Mouse (Mus musculus) midbrain, postnatal 0 days (tissue): ENCODE data around the gene Pin1rt1. TPM values are rescaled to one million over a fixed set of nuclear protein-coding genes. Genes with fewer than 3 reads are reported as not detected.

ENCODE experiments used
- ATAC-seq: fragments of 200-750 bp; cut with Nextera tagmentation; 2 replicates; pipeline ENCODE4 v1.8.0; 2017; ENCODE audit warnings: moderate number of reproducible peaks, mild to moderate bottlenecking, moderate TSS enrichment, moderate library complexity; ENCODE audit not compliant: low FRiP score
- DNase-seq: peaks from one replicate; pipeline ENCODE4 v3.0.0-alpha.2; 2015; ENCODE audit warnings: low spot score
- H3K27ac ChIP-seq: fragments of 300-500 bp; sonication (generic); 2 replicates; pipeline ENCODE4 v1.5.1; 2014; ENCODE audit warnings: low read depth, mild to moderate bottlenecking, low read length, mixed read lengths
- H3K27me3 ChIP-seq: fragments of 300-500 bp; sonication (generic); 2 replicates; pipeline ENCODE4 v1.6.1; 2014; ENCODE audit warnings: low read length, control low read depth, mixed read lengths; ENCODE audit not compliant: insufficient read depth
- H3K36me3 ChIP-seq: fragments of 300-500 bp; sonication (generic); 2 replicates; pipeline ENCODE4 v1.6.1; 2014; ENCODE audit warnings: low read length, control low read depth, mixed read lengths; ENCODE audit not compliant: insufficient read depth
- H3K4me1 ChIP-seq: fragments of 300-500 bp; sonication (generic); 2 replicates; pipeline ENCODE4 v1.6.1; 2014; ENCODE audit warnings: mild to moderate bottlenecking, control low read depth, antibody characterized with exemption, low read length, mixed read lengths; ENCODE audit not compliant: insufficient read depth
- H3K4me2 ChIP-seq: fragments of 300-500 bp; sonication (generic); 2 replicates; pipeline ENCODE4 v1.6.1; 2014; ENCODE audit warnings: low read depth, mild to moderate bottlenecking, low read length, mixed read lengths; ENCODE audit not compliant: poor library complexity, severe bottlenecking
- H3K4me3 ChIP-seq: fragments of 300-500 bp; sonication (generic); 2 replicates; pipeline ENCODE4 v1.5.1; 2014; ENCODE audit warnings: low read depth, mild to moderate bottlenecking, low read length, moderate library complexity
- H3K9ac ChIP-seq: fragments of 300-500 bp; sonication (generic); replicated peaks from 2 replicates; pipeline ENCODE4 v1.6.1; 2014; ENCODE audit warnings: mild to moderate bottlenecking, low read length, moderate library complexity, mixed read lengths; ENCODE audit not compliant: poor library complexity, severe bottlenecking
- H3K9me3 ChIP-seq: fragments of 300-500 bp; sonication (generic); 2 replicates; pipeline ENCODE4 v1.6.1; 2016; ENCODE audit warnings: low read length, control low read depth
- CTCF ChIP-seq: IDR thresholded peaks from 2 replicates; pipeline ENCODE4 v1.5.1; 2016; ENCODE audit warnings: antibody characterized with exemption, mild to moderate bottlenecking
- WGBS: fragments of 180-500 bp; shearing (Covaris S2); extraction: QIAGEN DNeasy Blood & Tissue Kit; methylation state at CpG from one replicate; pipeline ENCODE4 v1.1.7; 2014; 5-methylcytosine and 5-hydroxymethylcytosine counted together
- polyA plus RNA-seq: library from polyadenylated mRNA; unstranded; fragments of >200 nt; fragmentation: Nextera tagmentation; extraction: Ambion mirVana; gene quantifications from 2 replicates; pipeline ENCODE4 v1.2.1, GENCODE M21; 2015
- total RNA-seq: library from RNA; depleted of rRNA; stranded (reverse); fragments of >200 nt; gene quantifications from 2 replicates; pipeline ENCODE4 v1.2.3, GENCODE M21; 2014

Gene Pin1rt1
- total and polyA plus RNA-seq, 2 experiments from 2014 or later = not detected

- no peak for ATAC-seq
Observed at GRCm38 (mm10) chr2:104722021-104722420, 5.8 kb upstream of the Pin1rt1 start.

DNA sequence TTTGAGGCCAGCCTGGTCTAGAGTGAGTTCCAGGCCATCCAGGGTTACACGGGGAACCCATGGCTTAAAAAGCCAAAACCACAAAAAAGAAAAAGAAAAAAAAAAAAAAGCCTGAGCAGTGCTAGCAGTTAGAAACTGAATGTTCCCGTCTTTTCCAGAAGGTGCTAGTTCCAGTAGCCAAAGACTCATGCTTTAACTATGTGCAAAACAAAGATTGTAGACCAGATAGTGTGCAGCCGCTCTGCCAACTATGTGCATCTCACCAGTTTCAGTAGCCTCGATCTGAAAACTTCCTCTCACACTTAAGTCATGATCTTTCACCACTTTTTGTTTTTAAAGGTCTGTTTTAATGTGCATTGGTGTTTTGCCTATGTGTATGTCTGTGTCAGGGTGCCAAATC, 1.6 kb upstream of the Pin1rt1 start:
- Histone ChIP-seq H3K36me3 (no peaks in the 10 kb centered on the region), H3K4me2 (no peak overlapping the region), H3K9ac (no peak overlapping the region), H3K9me3 (no peaks in the 10 kb centered on the region), H3K27me3 (no peaks in the 10 kb centered on the region), H3K4me1 (no peaks in the 10 kb centered on the region), H3K4me3 (no peak overlapping the region), H3K27ac (no peak overlapping the region)
- DNase-seq (no peak), ATAC-seq (no peak)
- no peak for TF ChIP-seq CTCF
- 94% methylated on average over 4 of the region's 4 CpGs for WGBS

More at GRCm38 (mm10) chr2:104722021-104722420, 5.8 kb upstream of the Pin1rt1 start:
- no peak for DNase-seq
- Histone ChIP-seq H3K27me3 (no peaks in the 10 kb centered on the region), H3K36me3 (no peaks in the 10 kb centered on the region), H3K4me3 (no peak overlapping the region), H3K9me3 (no peaks in the 10 kb centered on the region), H3K4me1 (no peaks in the 10 kb centered on the region), H3K27ac (no peak overlapping the region), H3K4me2 (no peak overlapping the region), H3K9ac (no peak overlapping the region)
- 91% methylated on average over 3 of the region's 3 CpGs for WGBS
- TF ChIP-seq CTCF = no peak

- Histone ChIP-seq H3K4me2 (no peak overlapping the region), H3K4me3 (no peak overlapping the region), H3K27ac (no peak overlapping the region), H3K9ac (no peak overlapping the region), H3K36me3 (no peaks in the 10 kb centered on the region), H3K4me1 (no peaks in the 10 kb centered on the region), H3K27me3 (no peaks in the 10 kb centered on the region), H3K9me3 (no peaks in the 10 kb centered on the region)
- ATAC-seq = no peak
- no peak for DNase-seq
- TF ChIP-seq CTCF = no peak
- WGBS = 98% methylated on average over 2 of the region's 2 CpGs
Observed at GRCm38 (mm10) chr2:104717231-104717735, 1.1 kb upstream of the Pin1rt1 start.

- Histone ChIP-seq H3K4me1 (peaks cover 4% of the 10 kb centered on the region; the same call in 1 of the 2 replicates), H3K9me3 (no peaks in the 10 kb centered on the region), H3K4me3 (no peak overlapping the region), H3K27ac (no peak overlapping the region), H3K27me3 (no peaks in the 10 kb centered on the region), H3K4me2 (no peak overlapping the region), H3K36me3 (no peaks in the 10 kb centered on the region), H3K9ac (no peak overlapping the region)
- no peak for TF ChIP-seq CTCF
- 41% methylated on average over 15 of the region's 15 CpGs for WGBS
- ATAC-seq (no peak), DNase-seq (no peak)
Observed at GRCm38 (mm10) chr2:104714254-104714691, 1.9 kb downstream of the Pin1rt1 start.

DNA sequence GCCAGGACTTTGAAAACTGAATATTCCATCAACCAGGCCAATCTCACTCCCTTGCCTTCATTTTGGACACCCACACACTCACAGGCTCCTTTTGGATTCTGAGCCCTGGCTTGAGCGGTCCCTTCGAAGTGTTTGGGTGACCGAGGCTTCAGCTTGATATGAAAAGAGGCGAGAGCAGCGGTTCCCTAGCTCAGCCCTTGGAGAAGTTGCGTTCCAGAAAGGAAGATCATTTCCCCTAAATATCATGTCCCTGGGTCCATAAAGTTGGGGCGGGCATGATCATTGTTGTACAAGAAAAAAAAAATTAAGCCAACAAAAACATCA, 3.7 kb downstream of the Pin1rt1 start:
- Histone ChIP-seq H3K27ac (peak overlapping the region; percentile 84), H3K4me2 (peak overlapping the region; percentile 66), H3K4me3 (peak overlapping the region; percentile 80), H3K9me3 (no peaks in the 10 kb centered on the region), H3K4me1 (peaks cover 4% of the 10 kb centered on the region; the same call in 1 of the 2 replicates), H3K27me3 (no peaks in the 10 kb centered on the region), H3K9ac (peak overlapping the region; percentile 81), H3K36me3 (0 out of 2 replicates have a peak, but pooled peaks cover 3% of the 10 kb centered on the region)
- WGBS = 2% methylated on average over 7 of the region's 7 CpGs
- TF ChIP-seq CTCF = no peak
- no peak for DNase-seq
- no peak; the same call in 1 of the 2 replicates for ATAC-seq

DNA sequence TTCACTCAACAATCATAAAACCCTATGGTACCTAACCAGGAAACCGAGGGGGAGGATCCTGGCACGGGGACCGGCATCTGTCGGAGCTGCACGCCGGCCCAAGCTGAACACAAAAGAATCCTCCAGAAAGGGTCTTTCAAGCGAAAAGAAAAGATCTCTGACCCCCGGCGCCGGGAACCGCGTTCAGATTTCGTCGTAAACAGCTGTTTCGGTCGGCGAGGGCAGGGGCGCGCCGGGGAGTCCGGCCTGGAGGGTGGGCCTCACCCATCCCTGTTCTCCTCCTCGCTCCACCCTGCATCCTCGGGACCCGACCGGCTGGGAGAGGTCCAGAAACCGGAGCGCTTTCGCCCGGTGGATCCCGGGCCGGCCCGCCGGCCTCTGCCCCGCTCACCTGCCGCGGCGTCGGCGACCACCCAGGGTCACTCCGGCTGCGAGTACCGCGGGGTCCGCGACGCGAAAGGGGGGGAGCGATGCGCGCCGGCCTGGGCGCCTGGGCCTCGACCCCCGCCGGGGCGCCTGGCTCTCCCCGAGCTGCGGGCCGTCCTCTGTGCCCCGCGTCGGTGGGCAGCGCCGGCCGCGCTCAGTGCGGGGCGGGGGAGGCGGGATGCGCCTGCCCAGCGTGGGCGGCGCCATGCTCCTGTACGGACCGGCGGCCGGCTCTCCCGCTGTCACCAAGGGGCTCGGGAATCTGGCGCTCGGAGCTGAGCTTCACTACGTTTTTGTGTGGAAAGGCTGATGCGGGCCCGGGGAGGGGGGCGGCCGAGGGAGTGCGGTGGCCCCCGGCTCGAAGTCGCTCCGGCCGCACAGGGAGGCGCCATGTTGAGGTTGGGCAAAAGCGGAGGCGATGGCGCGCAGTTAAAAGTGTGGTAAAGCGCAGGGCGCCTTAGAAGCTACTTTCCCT, 4.3 kb downstream of the Pin1rt1 start, which contains the start of gene Tcp11l1:
TSS of gene Tcp11l1 (minus strand) at position 585 of the 901 bp plus-strand sequence.
- Histone ChIP-seq H3K4me2 (peak within 1 kb of the TSS; percentile 66), H3K27ac (peak within 1 kb of the TSS; percentile 84), H3K27me3 (no peaks in the 10 kb centered on the region), H3K4me3 (peak within 1 kb of the TSS; percentile 80), H3K36me3 (0 out of 2 replicates have a peak, but pooled peaks cover 3% of the 10 kb centered on the region), H3K9me3 (no peaks in the 10 kb centered on the region), H3K9ac (peak within 1 kb of the TSS; percentile 81), H3K4me1 (peaks cover 4% of the 10 kb centered on the region; the same call in 1 of the 2 replicates)
- ATAC-seq (peak; percentile 92), DNase-seq (peak; percentile 74)
- TF ChIP-seq CTCF = no peak
- under 1% methylated on average over 65 of the region's 99 CpGs for WGBS
